Mouse (Mus musculus): ENCODE data around the gene Gm49405. TPM values are rescaled to one million over a fixed set of nuclear protein-coding genes. Genes with fewer than 3 reads are reported as not detected.

The Gm49405 gene
- 1 to 10 TPM in 1 of 2 experiments, under 1 TPM in 1; 0.42 to 2.4 TPM for polyA plus RNA-seq (2017; shearing (Covaris generic))

DNA sequence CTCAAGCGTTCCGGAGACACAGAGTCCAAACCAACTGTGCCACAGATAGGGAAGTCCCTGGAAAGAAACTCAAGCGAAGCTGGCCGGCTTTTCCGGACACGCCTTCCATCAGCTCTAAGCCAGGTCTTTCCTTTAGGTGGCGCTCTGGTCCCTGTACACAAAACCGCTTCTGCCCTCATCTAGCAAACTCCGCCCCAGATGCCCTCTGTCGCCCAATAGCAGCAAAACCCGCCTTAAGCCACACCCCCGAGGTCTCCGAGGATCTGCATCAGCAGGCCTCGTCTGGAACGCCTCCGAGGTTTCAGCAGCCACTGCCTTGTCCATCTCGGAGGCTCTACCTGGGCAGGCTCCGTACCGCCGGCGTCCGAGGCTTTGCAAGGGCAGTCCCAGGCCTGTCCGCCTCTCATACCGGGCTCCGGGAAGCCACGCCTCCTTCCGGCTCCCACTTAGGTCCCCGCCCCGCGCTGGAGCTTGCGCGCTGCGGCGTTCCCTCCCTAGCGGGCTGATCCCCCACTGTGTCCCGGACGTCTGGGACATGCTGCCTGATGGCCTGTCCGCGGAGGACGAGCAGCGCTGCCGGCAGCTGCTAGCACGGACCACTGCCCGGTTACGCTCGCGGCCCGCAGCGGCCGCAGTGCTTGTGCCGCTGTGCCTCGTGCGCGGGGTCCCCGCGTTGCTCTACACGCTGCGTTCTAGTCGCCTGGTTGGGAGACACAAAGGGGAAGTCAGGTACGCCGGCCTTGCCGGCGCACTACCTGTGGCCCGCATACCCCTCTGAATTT, at the start of gene Gm49405, which contains the start of gene Nudt8:
Gm49405 (plus strand) TSS at position 508 of the 782 bp plus-strand sequence.
Nudt8 (plus strand) TSS at position 462 of the 782 bp plus-strand sequence.

DNA sequence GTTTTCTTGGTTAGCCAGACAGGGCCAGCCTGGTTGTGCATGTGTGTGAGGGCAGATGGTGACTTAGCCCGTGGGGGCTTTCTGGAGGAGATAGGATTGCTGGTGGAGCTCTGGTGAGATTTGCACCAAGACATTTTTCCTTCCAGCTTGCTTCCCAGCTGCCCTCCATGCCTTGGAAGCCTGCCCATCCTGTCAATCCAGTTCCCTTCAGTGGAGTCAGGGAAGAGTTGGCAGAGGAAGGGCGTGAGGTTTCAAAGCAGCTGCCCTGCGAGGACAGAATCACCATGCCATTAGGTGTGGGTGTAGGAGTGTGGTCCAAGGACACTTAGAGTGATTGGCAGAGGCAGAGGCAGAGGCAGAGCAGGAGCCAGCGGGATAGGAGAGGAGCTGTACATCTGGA, 42.0 kb upstream of the Gm49405 start, which contains the start of gene Aldh3b3:
Aldh3b3 (plus strand) TSS at position 176 of the 400 bp plus-strand sequence.

DNA sequence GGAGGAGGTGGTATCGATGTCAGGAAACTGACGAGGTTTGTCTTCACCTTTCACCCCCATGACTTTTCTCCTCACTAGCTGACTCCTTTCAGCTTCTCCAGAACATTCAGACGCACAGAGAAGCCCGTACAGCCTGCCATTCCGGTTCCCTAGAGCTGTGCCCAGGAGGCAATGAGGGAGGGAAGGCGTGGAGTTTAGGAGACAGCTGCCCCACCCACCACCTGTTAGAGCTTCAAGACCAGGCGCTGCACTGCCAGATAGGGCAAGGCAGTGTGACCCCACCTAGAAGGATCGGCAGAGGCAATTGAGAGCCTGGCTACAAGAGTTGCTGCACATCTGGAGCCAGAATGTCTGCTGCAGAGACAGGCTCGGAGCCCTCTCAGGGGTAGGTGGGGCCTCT, 28.2 kb upstream of the Gm49405 start, which contains the start of gene Aldh3b2:
Aldh3b2 (plus strand) TSS at position 100 of the 400 bp plus-strand sequence.

DNA sequence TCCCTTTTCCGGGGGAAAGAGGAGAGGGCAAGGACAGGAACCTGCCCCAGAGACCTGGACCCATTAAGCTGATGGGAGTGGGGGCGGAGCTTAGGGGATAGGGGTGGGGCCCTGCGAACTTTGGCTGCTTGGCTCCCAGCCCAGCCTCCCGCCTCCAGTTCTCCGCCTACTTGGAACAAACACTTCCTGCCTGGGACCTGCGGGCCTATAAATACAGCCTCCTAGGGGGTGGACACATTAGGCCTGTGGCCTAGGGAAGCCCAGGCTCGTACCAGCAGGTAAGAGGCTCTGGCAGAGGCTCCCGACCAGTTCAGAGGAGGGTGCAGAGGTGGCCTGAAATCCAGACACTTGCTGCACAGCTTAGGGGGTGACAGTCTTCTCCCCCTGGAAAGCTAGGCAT, 14.1 kb upstream of the Gm49405 start, which contains the start of gene Acy3:
Acy3 (plus strand) TSS at position 237 of the 400 bp plus-strand sequence.

DNA sequence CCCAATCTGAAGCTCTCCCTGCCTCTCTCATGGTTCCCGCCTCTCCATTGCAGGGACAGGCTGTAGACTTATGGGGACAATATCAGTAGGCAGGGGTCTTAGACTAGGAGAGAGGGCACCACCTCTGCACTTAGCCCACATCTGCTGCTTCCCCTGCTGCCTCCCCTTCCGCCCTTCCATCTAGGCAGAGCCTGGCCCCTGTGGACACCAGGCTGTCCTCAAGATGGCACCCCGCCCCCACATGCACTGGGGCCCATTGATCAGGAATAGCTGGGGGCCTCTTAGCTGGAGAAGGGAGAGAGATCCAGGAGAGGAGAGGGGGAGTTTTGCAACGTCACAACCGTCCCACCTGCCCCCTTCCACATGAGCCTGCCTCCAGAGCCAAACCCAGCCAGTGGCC, 8.0 kb upstream of the Gm49405 start, which contains the start of gene Tbx10:
Tbx10 (plus strand) TSS at position 337 of the 400 bp plus-strand sequence.

DNA sequence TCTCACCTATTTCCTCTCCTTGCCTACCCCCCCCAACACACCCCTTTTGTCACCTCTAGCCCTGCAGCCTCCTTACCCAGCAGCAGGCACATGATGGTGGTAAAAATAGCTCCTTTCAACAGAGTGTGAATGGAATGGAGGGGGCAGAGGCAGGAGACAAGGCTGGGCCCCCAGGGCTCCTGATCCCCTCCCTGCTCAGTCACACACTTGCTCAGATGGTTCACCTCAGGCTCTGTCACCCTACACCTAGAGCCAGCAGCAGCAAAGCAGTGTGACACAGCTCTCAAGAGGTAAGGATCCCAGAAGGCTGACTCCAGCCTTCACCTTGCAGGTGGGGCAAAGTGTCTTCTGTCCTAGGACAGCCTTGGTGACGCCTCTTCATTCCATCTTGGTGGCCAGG, 2.7 kb downstream of the Gm49405 start, which contains the start of gene Doc2g:
Doc2g (plus strand) TSS at position 202 of the 400 bp plus-strand sequence.

DNA sequence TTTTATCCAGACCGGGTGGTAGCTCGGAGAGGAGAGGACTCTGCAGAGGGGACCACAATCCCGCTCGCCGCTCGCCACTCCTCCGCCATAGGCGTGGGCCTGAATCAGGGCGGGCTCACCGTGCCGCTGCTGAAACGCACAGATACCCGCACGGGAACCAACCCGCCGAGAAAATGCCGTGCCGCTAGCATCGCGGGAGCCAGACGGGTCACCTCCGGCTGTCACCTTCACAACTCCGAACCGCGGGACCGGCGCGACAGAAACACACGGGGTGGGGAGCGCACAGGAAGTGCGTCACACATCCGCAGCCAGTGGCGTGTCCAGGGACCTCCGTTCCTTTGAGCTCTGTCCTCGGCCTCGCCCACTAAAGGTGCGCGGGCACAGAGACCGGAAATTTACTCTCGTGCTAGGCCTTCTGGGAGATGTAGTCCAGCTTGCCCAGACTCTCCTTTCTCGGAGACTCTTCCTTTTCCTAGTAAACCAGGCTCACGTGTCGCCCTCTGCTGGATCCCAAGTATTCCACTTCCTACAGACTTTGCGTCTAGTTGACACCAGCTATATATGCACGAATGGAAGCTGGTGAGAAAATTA, 12.1 kb downstream of the Gm49405 start, which contains the start of gene Ndufv1:
Ndufv1 (minus strand) TSS at position 375 of the 591 bp plus-strand sequence.

DNA sequence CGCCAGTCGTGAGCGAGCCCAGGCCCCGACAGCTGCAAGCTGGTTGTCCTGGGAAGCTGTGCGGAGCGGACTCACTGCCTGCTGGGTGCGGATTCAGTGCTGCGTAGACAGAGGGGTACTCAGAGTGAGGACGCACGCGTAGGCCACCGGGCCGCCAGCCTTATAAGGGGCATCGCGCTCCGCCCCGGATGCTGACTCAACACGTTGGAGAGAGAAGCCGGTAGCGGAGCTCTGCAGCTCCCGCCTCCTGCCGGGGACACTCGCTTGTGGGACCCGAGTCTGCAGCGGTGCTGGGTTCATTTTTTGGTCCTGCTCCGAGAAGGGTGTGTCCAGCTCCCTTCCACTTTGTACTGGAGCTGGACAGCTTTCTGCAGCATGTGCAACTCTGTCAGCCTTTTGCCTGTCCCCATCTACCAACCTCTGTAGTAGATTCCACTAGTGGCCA, 37.4 kb downstream of the Gm49405 start, which contains the start of gene Gstp1:
Gstp1 (minus strand) TSS at position 198 of the 445 bp plus-strand sequence.

DNA sequence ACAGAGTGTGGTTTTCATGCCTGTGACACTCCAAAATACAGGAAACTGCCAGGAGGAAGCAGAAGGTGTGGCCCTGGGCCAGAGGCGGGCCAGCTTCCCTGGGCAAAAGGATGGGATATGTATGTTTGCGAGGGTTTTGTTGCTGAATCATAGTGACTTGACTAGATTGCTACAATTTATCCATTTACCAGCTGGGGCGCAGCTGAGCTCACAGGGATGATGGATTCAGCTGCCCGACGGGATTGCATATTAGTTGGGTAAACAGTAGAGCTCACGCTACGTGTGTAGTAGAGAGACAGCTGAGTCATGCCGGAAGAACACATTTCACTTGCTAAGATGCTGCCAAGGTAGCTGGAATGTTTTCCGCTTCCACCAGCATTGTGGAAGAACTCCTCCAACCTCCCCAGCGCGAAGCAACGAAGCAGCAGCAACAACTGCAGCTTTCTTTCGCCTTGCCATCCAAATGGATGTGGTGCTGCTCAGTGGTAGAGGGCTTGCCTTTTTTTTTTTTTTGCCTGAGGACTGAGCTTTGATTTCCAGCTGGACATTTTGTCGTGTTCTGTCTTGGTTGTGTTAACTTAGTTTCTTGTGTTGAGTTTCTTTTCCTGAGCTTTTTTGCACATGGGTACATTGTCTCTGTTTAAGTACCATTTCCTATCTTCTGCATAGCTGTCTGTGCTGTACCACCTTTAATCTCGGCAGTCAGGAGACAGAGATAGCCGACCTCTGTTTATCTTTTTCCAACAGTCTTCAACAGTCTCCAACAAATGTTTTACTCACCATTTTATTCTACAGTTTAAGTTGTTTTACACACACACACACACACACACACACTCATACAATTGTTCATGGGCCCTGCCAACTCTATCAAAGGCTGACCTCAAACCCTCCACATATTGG, 45.8 kb downstream of the Gm49405 start, which contains the start of gene Gstp2:
Gstp2 (minus strand) TSS at position 58 of the 900 bp plus-strand sequence.

Other genes starting within 250 kb of the Gm49405 start
- gene Kmt5b, start 233.2 kb upstream of the Gm49405 start, polyA plus RNA-seq (2017; shearing (Covaris generic)): 10 to 100 TPM; 62.5 to 74.5 TPM
- gene Chka, start 148.9 kb upstream of the Gm49405 start, polyA plus RNA-seq (2017; shearing (Covaris generic)): 10 to 100 TPM in 1 of 2 experiments, 1 to 10 TPM in 1; 7.6 to 13.0 TPM
- gene Tcirg1, start 93.5 kb upstream of the Gm49405 start, polyA plus RNA-seq (2017; shearing (Covaris generic)): 10 to 100 TPM; 58.6 to 70.8 TPM
- 100 to 1,000 TPM; 218 to 241 TPM for gene Ndufs8, start 87.9 kb upstream of the Gm49405 start, polyA plus RNA-seq (2017; shearing (Covaris generic))
- 1 to 10 TPM in 1 of 2 experiments, under 1 TPM in 1; 0.63 to 1.3 TPM for gene Aldh3b1, start 70.8 kb upstream of the Gm49405 start, polyA plus RNA-seq (2017; shearing (Covaris generic))
- gene Unc93b1, start 65.4 kb upstream of the Gm49405 start, polyA plus RNA-seq (2017; shearing (Covaris generic)): 10 to 100 TPM; 24.4 to 40.8 TPM
- under 1 TPM in 1 of 2 experiments, not detected in 1; 0.20 TPM for gene Aldh3b3, start 42.0 kb upstream of the Gm49405 start, polyA plus RNA-seq (2017; shearing (Covaris generic))
- gene Aldh3b2, start 28.3 kb upstream of the Gm49405 start, polyA plus RNA-seq (2017; shearing (Covaris generic)): not detected
- under 1 TPM in 1 of 2 experiments, not detected in 1; 0.66 TPM for gene Acy3, start 14.1 kb upstream of the Gm49405 start, polyA plus RNA-seq (2017; shearing (Covaris generic))
- under 1 TPM in 1 of 2 experiments, not detected in 1; 0.12 TPM for gene Tbx10, start 7.9 kb upstream of the Gm49405 start, polyA plus RNA-seq (2017; shearing (Covaris generic))
- 10 to 100 TPM; 11.5 to 24.3 TPM for gene Nudt8, start within 50 bp of the Gm49405 start, polyA plus RNA-seq (2017; shearing (Covaris generic))
- gene Doc2g, start 2.7 kb downstream of the Gm49405 start, polyA plus RNA-seq (2017; shearing (Covaris generic)): 1 to 10 TPM in 1 of 2 experiments, under 1 TPM in 1; 0.52 to 4.1 TPM
- 100 to 1,000 TPM; 134 to 170 TPM for gene Ndufv1, start 12.2 kb downstream of the Gm49405 start, polyA plus RNA-seq (2017; shearing (Covaris generic))
- gene Gstp1, start 37.4 kb downstream of the Gm49405 start, polyA plus RNA-seq (2017; shearing (Covaris generic)): 100 to 1,000 TPM; 602 to 648 TPM
- gene Gstp2, start 45.4 kb downstream of the Gm49405 start, polyA plus RNA-seq (2017; shearing (Covaris generic)): 10 to 100 TPM in 1 of 2 experiments, 1 to 10 TPM in 1; 2.0 to 12.8 TPM
- 100 to 1,000 TPM; 132 to 137 TPM for gene Gstp3, start 58.9 kb downstream of the Gm49405 start, polyA plus RNA-seq (2017; shearing (Covaris generic))
- not detected for gene Cabp2, start 81.0 kb downstream of the Gm49405 start, polyA plus RNA-seq (2017; shearing (Covaris generic))
- 100 to 1,000 TPM; 721 to 747 TPM for gene Cdk2ap2, start 96.6 kb downstream of the Gm49405 start, polyA plus RNA-seq (2017; shearing (Covaris generic))
- 100 to 1,000 TPM; 256 to 279 TPM for gene Pitpnm1, start 99.4 kb downstream of the Gm49405 start, polyA plus RNA-seq (2017; shearing (Covaris generic))
- gene Aip, start 125.2 kb downstream of the Gm49405 start, polyA plus RNA-seq (2017; shearing (Covaris generic)): 100 to 1,000 TPM; 195 to 206 TPM
- not detected for gene Gpr152, start 139.2 kb downstream of the Gm49405 start, polyA plus RNA-seq (2017; shearing (Covaris generic))
- under 1 TPM; 0.16 to 0.52 TPM for gene Cabp4, start 143.4 kb downstream of the Gm49405 start, polyA plus RNA-seq (2017; shearing (Covaris generic))
- 100 to 1,000 TPM; 293 to 521 TPM for gene Coro1b, start 148.0 kb downstream of the Gm49405 start, polyA plus RNA-seq (2017; shearing (Covaris generic))
- gene Ptprcap, start 153.0 kb downstream of the Gm49405 start, polyA plus RNA-seq (2017; shearing (Covaris generic)): 1,000 to 10,000 TPM; 1,707 to 1,870 TPM
- 10 to 100 TPM; 43.4 to 45.2 TPM for gene Rps6kb2, start 162.7 kb downstream of the Gm49405 start, polyA plus RNA-seq (2017; shearing (Covaris generic))
- 10 to 100 TPM; 11.8 to 20.0 TPM for gene Carns1, start 174.9 kb downstream of the Gm49405 start, polyA plus RNA-seq (2017; shearing (Covaris generic))
- 100 to 1,000 TPM; 624 to 764 TPM for gene Tbc1d10c, start 190.7 kb downstream of the Gm49405 start, polyA plus RNA-seq (2017; shearing (Covaris generic))
- gene Ppp1ca, start 191.4 kb downstream of the Gm49405 start, polyA plus RNA-seq (2017; shearing (Covaris generic)): 1,000 to 10,000 TPM; 1,254 to 1,335 TPM
- gene Rad9a, start 201.0 kb downstream of the Gm49405 start, polyA plus RNA-seq (2017; shearing (Covaris generic)): 10 to 100 TPM; 43.8 to 69.5 TPM
- gene Clcf1, start 213.6 kb downstream of the Gm49405 start, polyA plus RNA-seq (2017; shearing (Covaris generic)): 10 to 100 TPM; 20.4 to 31.3 TPM
- not detected for gene AC109138.7, start 213.7 kb downstream of the Gm49405 start, polyA plus RNA-seq (2017; shearing (Covaris generic))
- 100 to 1,000 TPM; 124 to 142 TPM for gene Pold4, start 231.3 kb downstream of the Gm49405 start, polyA plus RNA-seq (2017; shearing (Covaris generic))